Mouse (Mus musculus): ENCODE data around the gene Stam2. TPM values are rescaled to one million over a fixed set of nuclear protein-coding genes. Genes with fewer than 3 reads are reported as not detected.

The Stam2 gene
- polyA plus RNA-seq, 1 experiment = 6.3 TPM

DNA sequence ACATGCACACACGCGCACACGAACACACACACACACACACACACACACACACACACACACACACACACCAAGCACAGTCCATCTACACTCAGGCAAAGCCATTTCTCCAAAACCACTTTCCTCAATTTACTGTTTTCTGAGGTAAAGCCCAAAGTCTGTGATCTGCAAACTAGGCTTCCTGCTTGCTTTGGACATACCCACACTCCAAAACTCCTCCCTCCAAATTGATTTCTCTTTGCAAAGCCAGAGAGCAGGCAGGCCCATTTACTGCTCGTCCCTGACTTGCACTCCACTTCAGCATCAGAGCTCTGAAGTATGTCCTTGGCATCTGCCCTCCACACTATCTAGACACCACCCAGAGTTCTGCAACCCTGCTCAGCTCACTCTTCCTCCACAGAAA lies 64.5 kb downstream of the Stam2 start:
- Histone ChIP-seq H3K4me3 (replicated peaks; ENCODE audit: control insufficient read depth, low read depth, low read length) (no peak overlapping the region), H3K4me1 (ENCODE audit: control insufficient read depth, insufficient read depth, low read length) (no peaks in the 10 kb centered on the region), H3K27ac (ENCODE audit: control insufficient read depth, insufficient read depth, low read depth, low read length, poor library complexity) (no peak overlapping the region)
- 83% methylated on average over 4 of the region's 4 CpGs for WGBS
- TF ChIP-seq POLR2A (IDR thresholded peaks at IDR 0.05; ENCODE audit: borderline replicate concordance, control insufficient read depth, low read depth, low read length) (no peak), CTCF (IDR thresholded peaks at IDR 0.05; ENCODE audit: control insufficient read depth, insufficient read depth, low read length) (no peak)

- no peak overlapping the region for H3K27ac ChIP-seq (ENCODE audit: control insufficient read depth, insufficient read depth, low read depth, low read length, poor library complexity)
- no peak for TF ChIP-seq POLR2A (IDR thresholded peaks at IDR 0.05; ENCODE audit: borderline replicate concordance, control insufficient read depth, low read depth, low read length)
- no peak for TF ChIP-seq CTCF (IDR thresholded peaks at IDR 0.05; ENCODE audit: control insufficient read depth, insufficient read depth, low read length)
- H3K4me3 ChIP-seq (replicated peaks; ENCODE audit: control insufficient read depth, low read depth, low read length) = no peak overlapping the region
- WGBS = 28% methylated on average over 6 of the region's 6 CpGs
- no peaks in the 10 kb centered on the region for H3K4me1 ChIP-seq (ENCODE audit: control insufficient read depth, insufficient read depth, low read length)
These were observed 65.2 kb downstream of the Stam2 start for GRCm38 (mm10) chr2:52676913-52677303.

DNA sequence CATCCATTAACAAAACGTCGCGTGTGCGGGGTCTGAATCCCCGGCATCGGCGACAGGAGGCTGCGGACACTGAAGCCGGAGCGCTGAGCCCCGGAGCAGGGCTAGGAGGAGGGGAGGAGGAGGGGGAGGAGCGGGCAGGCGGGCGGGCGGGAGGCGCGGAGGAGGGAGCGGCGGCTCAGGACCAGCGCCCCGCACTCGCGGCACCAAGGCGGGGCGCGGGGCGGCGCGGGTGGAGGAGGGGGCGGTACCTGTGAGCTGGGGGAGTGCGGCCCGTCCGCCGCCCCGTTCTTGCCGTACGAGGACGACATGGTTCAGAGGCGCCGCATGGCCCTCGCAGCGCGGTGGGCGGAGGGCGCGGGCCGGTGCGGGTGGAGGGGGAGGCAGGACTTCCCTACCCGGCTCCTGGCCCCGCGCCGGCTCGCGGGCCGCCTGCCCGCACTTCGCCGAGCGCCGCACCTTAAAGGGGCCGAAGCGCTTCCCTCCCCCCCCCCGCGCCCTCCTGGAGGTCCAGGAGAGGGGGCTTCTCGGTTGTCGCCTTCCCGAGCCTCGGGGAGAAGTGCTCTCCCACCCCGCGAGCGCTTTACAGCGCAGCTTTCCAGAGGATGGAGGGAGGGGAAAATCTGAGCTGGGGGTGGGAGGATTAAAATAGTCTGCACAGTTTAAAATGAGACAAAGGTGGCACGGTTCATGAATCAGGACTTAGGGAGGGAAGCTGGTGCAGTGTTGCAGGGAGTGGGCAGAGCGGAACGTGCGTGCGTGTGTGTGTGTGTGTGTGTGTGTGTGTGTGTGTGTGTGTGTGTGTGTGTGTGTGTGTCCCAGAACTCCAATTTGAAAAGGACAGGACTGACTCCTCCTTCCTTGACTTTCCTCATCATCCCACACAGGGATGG lies 65.8 kb downstream of the Stam2 start, which contains the start of gene Cacnb4:
Gene Cacnb4 (minus strand): TSS at position 809 of the 890 bp plus-strand sequence.
- Histone ChIP-seq H3K4me1 (ENCODE audit: control insufficient read depth, insufficient read depth, low read length) (no peaks in the 10 kb centered on the region), H3K4me3 (replicated peaks; ENCODE audit: control insufficient read depth, low read depth, low read length) (no peak within 1 kb of the TSS), H3K27ac (ENCODE audit: control insufficient read depth, insufficient read depth, low read depth, low read length, poor library complexity) (no peak within 1 kb of the TSS)
- 2% methylated on average over 64 of the region's 77 CpGs for WGBS
- TF ChIP-seq CTCF (IDR thresholded peaks at IDR 0.05; ENCODE audit: control insufficient read depth, insufficient read depth, low read length) (no peak), POLR2A (IDR thresholded peaks at IDR 0.05; ENCODE audit: borderline replicate concordance, control insufficient read depth, low read depth, low read length) (no peak)

GRCm38 (mm10) chr2:52675278-52675987 lies 66.6 kb downstream of the Stam2 start:
- H3K4me3 ChIP-seq (replicated peaks; ENCODE audit: control insufficient read depth, low read depth, low read length) = no peak overlapping the region
- 2% methylated on average over 42 of the region's 42 CpGs for WGBS
- no peaks in the 10 kb centered on the region for H3K4me1 ChIP-seq (ENCODE audit: control insufficient read depth, insufficient read depth, low read length)
- H3K27ac ChIP-seq (ENCODE audit: control insufficient read depth, insufficient read depth, low read depth, low read length, poor library complexity) = no peak overlapping the region
- TF ChIP-seq POLR2A (IDR thresholded peaks at IDR 0.05; ENCODE audit: borderline replicate concordance, control insufficient read depth, low read depth, low read length) = no peak

- no peaks in the 10 kb centered on the region for H3K4me1 ChIP-seq (ENCODE audit: control insufficient read depth, insufficient read depth, low read length)
- no peak overlapping the region for H3K27ac ChIP-seq (ENCODE audit: control insufficient read depth, insufficient read depth, low read depth, low read length, poor library complexity)
- WGBS = 1% methylated on average over 19 of the region's 19 CpGs
- no peak for TF ChIP-seq CTCF (IDR thresholded peaks at IDR 0.05; ENCODE audit: control insufficient read depth, insufficient read depth, low read length)
- no peak for TF ChIP-seq POLR2A (IDR thresholded peaks at IDR 0.05; ENCODE audit: borderline replicate concordance, control insufficient read depth, low read depth, low read length)
- no peak overlapping the region for H3K4me3 ChIP-seq (replicated peaks; ENCODE audit: control insufficient read depth, low read depth, low read length)
These were observed 67.2 kb downstream of the Stam2 start for GRCm38 (mm10) chr2:52674886-52675277.

- Histone ChIP-seq H3K4me3 (replicated peaks; ENCODE audit: control insufficient read depth, low read depth, low read length) (no peak overlapping the region), H3K27ac (ENCODE audit: control insufficient read depth, insufficient read depth, low read depth, low read length, poor library complexity) (no peak overlapping the region), H3K4me1 (ENCODE audit: control insufficient read depth, insufficient read depth, low read length) (no peaks in the 10 kb centered on the region)
- 48% methylated on average over 1 of the region's 1 CpGs for WGBS
- no peak for TF ChIP-seq POLR2A (IDR thresholded peaks at IDR 0.05; ENCODE audit: borderline replicate concordance, control insufficient read depth, low read depth, low read length)
- TF ChIP-seq CTCF (IDR thresholded peaks at IDR 0.05; ENCODE audit: control insufficient read depth, insufficient read depth, low read length) = no peak
These were observed 68.9 kb downstream of the Stam2 start for GRCm38 (mm10) chr2:52673172-52673571.

DNA sequence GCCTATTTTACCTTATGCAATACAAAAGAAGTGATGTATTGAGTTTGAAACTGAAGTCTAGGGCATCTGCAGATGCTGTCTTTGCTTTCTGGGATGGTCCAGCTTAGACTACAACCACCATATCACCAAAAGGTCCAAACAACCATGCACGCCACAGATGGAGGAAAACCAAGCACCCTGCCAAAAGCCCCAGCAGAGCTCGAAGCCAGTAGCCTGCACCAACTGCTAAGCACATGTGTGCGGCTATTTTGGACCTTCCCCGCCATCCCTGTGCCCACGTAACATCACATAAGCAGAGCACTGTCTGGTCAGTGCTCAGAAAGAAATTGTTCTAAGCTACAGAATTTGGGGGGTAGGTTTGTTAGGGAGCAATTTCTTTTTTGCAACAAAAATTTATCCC lies 71.3 kb downstream of the Stam2 start:
- no peak overlapping the region for H3K4me3 ChIP-seq (replicated peaks; ENCODE audit: control insufficient read depth, low read depth, low read length)
- no peak for TF ChIP-seq CTCF (IDR thresholded peaks at IDR 0.05; ENCODE audit: control insufficient read depth, insufficient read depth, low read length)
- no peak for TF ChIP-seq POLR2A (IDR thresholded peaks at IDR 0.05; ENCODE audit: borderline replicate concordance, control insufficient read depth, low read depth, low read length)
- WGBS = 83% methylated on average over 5 of the region's 5 CpGs

DNA sequence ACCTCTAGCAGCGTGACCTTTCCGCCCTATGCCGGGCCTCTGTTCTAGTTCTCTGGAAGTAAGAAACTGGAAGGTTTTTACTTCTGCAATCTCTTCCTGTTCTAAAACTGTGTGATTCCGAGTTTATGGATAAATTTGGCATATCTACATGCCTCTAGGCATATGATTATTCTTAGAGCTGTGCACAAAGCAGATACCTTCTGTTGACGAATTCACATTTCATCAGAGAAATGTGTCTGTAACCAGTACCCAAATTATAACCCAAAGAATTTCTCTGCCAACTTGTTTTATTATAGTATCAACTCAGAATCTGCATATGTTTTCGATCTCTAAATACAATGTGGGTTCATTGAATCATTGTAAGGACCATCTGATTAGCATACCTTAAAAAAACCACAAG lies 73.6 kb downstream of the Stam2 start:
- TF ChIP-seq CTCF (IDR thresholded peaks at IDR 0.05; ENCODE audit: control insufficient read depth, insufficient read depth, low read length) (no peak), POLR2A (IDR thresholded peaks at IDR 0.05; ENCODE audit: borderline replicate concordance, control insufficient read depth, low read depth, low read length) (no peak)
- no peak overlapping the region for H3K4me3 ChIP-seq (replicated peaks; ENCODE audit: control insufficient read depth, low read depth, low read length)
- H3K27ac ChIP-seq (ENCODE audit: control insufficient read depth, insufficient read depth, low read depth, low read length, poor library complexity) = no peak overlapping the region
- no peaks in the 10 kb centered on the region for H3K4me1 ChIP-seq (ENCODE audit: control insufficient read depth, insufficient read depth, low read length)
- 76% methylated on average over 6 of the region's 6 CpGs for whole genome bisulfite sequencing

More for the DNA sequence above, 71.3 kb downstream of the Stam2 start:
- Histone ChIP-seq H3K4me1 (ENCODE audit: control insufficient read depth, insufficient read depth, low read length) (no peaks in the 10 kb centered on the region), H3K27ac (ENCODE audit: control insufficient read depth, insufficient read depth, low read depth, low read length, poor library complexity) (no peak overlapping the region)
